Comparison of ENCODE assay signal across 15 mouse cellular contexts in genomic region chr7:131629562-131629961, GRCm38 (mm10).
A peak's percentile ranks its signal among the peaks of the same experiment; 100 is the strongest.
DNase-seq lines count a peak whose midpoint lies in the region; ATAC-seq and TF ChIP-seq lines count a peak whose summit lies in the region.
"Had no signal": no experiment of that assay in that cellular context is flagged by ENCODE, and none has a peak within 500 bp of the region (broad histone marks: within the 10 kb centered on the region; RNA-seq: fewer than 3 reads in every experiment).

No protein-coding gene starts in this region.

- H3K36me3 ChIP-seq in hindbrain, embryonic 13.5 days = no peaks in the 10 kb centered on the region
- no peaks in the 10 kb centered on the region for H3K36me3 ChIP-seq in hindbrain, embryonic 16.5 days (ENCODE audit: control insufficient read depth, insufficient read depth, low read length)
- H3K36me3 ChIP-seq in midbrain, embryonic 14.5 days (ENCODE audit: control insufficient read depth, insufficient read depth, low read length) = no peaks in the 10 kb centered on the region
- no peaks in the 10 kb centered on the region for H3K36me3 ChIP-seq in midbrain, embryonic 11.5 days (ENCODE audit: control insufficient read depth, insufficient read depth, low read length)
- H3K36me3 ChIP-seq in forebrain, embryonic 14.5 days (ENCODE audit: control insufficient read depth, insufficient read depth, low read length) = no peaks in the 10 kb centered on the region
- no peaks in the 10 kb centered on the region for H3K36me3 ChIP-seq in forebrain, postnatal 0 days (ENCODE audit: insufficient read depth)
- no peaks in the 10 kb centered on the region for H3K36me3 ChIP-seq in thymus, adult 2 months (ENCODE audit: control insufficient read depth, insufficient read depth, low read length)
- H3K36me3 ChIP-seq: heart, embryonic 13.5 days had no signal

- TF ChIP-seq POLR2A in thymus, adult 2 months (IDR thresholded peaks at IDR 0.05; ENCODE audit: control insufficient read depth, extremely low read depth, insufficient read depth, low read length, poor library complexity) = no peak

- H3K9me3 ChIP-seq in hindbrain, embryonic 13.5 days = no peaks in the 10 kb centered on the region
- H3K9me3 ChIP-seq in hindbrain, embryonic 16.5 days (ENCODE audit: control insufficient read depth, low read length) = no peaks in the 10 kb centered on the region
- no peaks in the 10 kb centered on the region for H3K9me3 ChIP-seq in midbrain, embryonic 14.5 days (ENCODE audit: control insufficient read depth, low read length)
- no peaks in the 10 kb centered on the region for H3K9me3 ChIP-seq in midbrain, embryonic 11.5 days (ENCODE audit: control insufficient read depth, low read length)
- H3K9me3 ChIP-seq in forebrain, embryonic 14.5 days (replicated peaks; ENCODE audit: control insufficient read depth, low read length) = no peaks in the 10 kb centered on the region
- no peaks in the 10 kb centered on the region for H3K9me3 ChIP-seq in forebrain, postnatal 0 days (ENCODE audit: low read length)
- H3K9me3 ChIP-seq: heart, embryonic 13.5 days had no signal

- H3K27me3 ChIP-seq in hindbrain, embryonic 13.5 days = no peaks in the 10 kb centered on the region
- no peaks in the 10 kb centered on the region for H3K27me3 ChIP-seq in hindbrain, embryonic 16.5 days (replicated peaks; ENCODE audit: control insufficient read depth, insufficient read depth, low read length)
- no peaks in the 10 kb centered on the region for H3K27me3 ChIP-seq in midbrain, embryonic 14.5 days (ENCODE audit: control insufficient read depth, insufficient read depth, low read length)
- no peaks in the 10 kb centered on the region; the same call in 1 of the 2 replicates for H3K27me3 ChIP-seq in midbrain, embryonic 11.5 days (ENCODE audit: control insufficient read depth, insufficient read depth, low read length)
- H3K27me3 ChIP-seq in forebrain, embryonic 14.5 days (replicated peaks; ENCODE audit: control insufficient read depth, insufficient read depth, low read length) = peaks cover 11% of the 10 kb centered on the region; the same call in 1 of the 2 replicates
- H3K27me3 ChIP-seq in forebrain, postnatal 0 days (ENCODE audit: insufficient read depth, low read length) = no peaks in the 10 kb centered on the region; the same call in 1 of the 2 replicates
- no peaks in the 10 kb centered on the region for H3K27me3 ChIP-seq in thymus, adult 2 months (ENCODE audit: control insufficient read depth, insufficient read depth, low read length)
- H3K27me3 ChIP-seq: heart, embryonic 13.5 days had no signal

- TF ChIP-seq CTCF in forebrain, postnatal 0 days (IDR thresholded peaks at IDR 0.05; ENCODE audit: low read depth) = no peak
- TF ChIP-seq CTCF in thymus, adult 2 months (IDR thresholded peaks at IDR 0.05; ENCODE audit: borderline replicate concordance, control insufficient read depth, extremely low read depth, insufficient read depth, low read length, poor library complexity) = no peak

- ATAC-seq in hindbrain, embryonic 13.5 days (ENCODE audit: low FRiP score) = no peak
- no peak for ATAC-seq in hindbrain, embryonic 16.5 days
- ATAC-seq in midbrain, embryonic 14.5 days (ENCODE audit: low FRiP score, low TSS enrichment) = no peak
- ATAC-seq in midbrain, embryonic 11.5 days (ENCODE audit: low FRiP score) = no peak
- peak; percentile 59 for ATAC-seq in forebrain, embryonic 14.5 days
- ATAC-seq in forebrain, postnatal 0 days = peak; percentile 50; the same call in 1 of the 2 replicates
- ATAC-seq: intestine, embryonic 16.5 days had no signal

- no peak overlapping the region for H3K4me2 ChIP-seq in hindbrain, embryonic 13.5 days
- H3K4me2 ChIP-seq in hindbrain, embryonic 16.5 days (ENCODE audit: low read length) = no peak overlapping the region
- H3K4me2 ChIP-seq in midbrain, embryonic 14.5 days (ENCODE audit: low read length) = no peak overlapping the region
- no peak overlapping the region for H3K4me2 ChIP-seq in midbrain, embryonic 11.5 days
- H3K4me2 ChIP-seq in forebrain, embryonic 14.5 days (ENCODE audit: low read length) = no peak overlapping the region
- H3K4me2 ChIP-seq in forebrain, postnatal 0 days (ENCODE audit: low read depth) = no peak overlapping the region
- H3K4me2 ChIP-seq: heart, embryonic 13.5 days had no signal

- peak overlapping the region; percentile 6; the same call in 1 of the 2 replicates for H3K27ac ChIP-seq in hindbrain, embryonic 13.5 days
- no peak overlapping the region for H3K27ac ChIP-seq in hindbrain, embryonic 16.5 days (ENCODE audit: low read depth, low read length)
- H3K27ac ChIP-seq in midbrain, embryonic 14.5 days (replicated peaks; ENCODE audit: low read depth, low read length) = no peak overlapping the region
- no peak overlapping the region for H3K27ac ChIP-seq in midbrain, embryonic 11.5 days (ENCODE audit: low read depth, low read length)
- peak overlapping the region; percentile 60; the same call in 1 of the 2 replicates for H3K27ac ChIP-seq in forebrain, embryonic 14.5 days (ENCODE audit: low read depth, low read length)
- no peak overlapping the region for H3K27ac ChIP-seq in forebrain, postnatal 0 days (ENCODE audit: low read depth, low read length)
- H3K27ac ChIP-seq in thymus, adult 2 months (ENCODE audit: control insufficient read depth, insufficient read depth, low read length) = no peak overlapping the region
- H3K27ac ChIP-seq: heart, embryonic 13.5 days had no signal

- 58% methylated on average over 8 of the region's 8 CpGs for WGBS in hindbrain, embryonic 13.5 days
- 44% methylated on average over 8 of the region's 8 CpGs for WGBS in hindbrain, embryonic 16.5 days
- WGBS in midbrain, embryonic 14.5 days = 63% methylated on average over 8 of the region's 8 CpGs
- 86% methylated on average over 8 of the region's 8 CpGs for WGBS in midbrain, embryonic 11.5 days
- WGBS in forebrain, embryonic 14.5 days = 27% methylated on average over 8 of the region's 8 CpGs
- 26% methylated on average over 8 of the region's 8 CpGs for WGBS in forebrain, postnatal 0 days
- whole genome bisulfite sequencing in thymus, adult 2 months = 62% methylated on average over 8 of the region's 8 CpGs

- H3K4me3 ChIP-seq in hindbrain, embryonic 13.5 days = no peak overlapping the region
- H3K4me3 ChIP-seq in hindbrain, embryonic 16.5 days (ENCODE audit: low read length) = no peak overlapping the region
- H3K4me3 ChIP-seq in midbrain, embryonic 14.5 days (replicated peaks; ENCODE audit: low read depth, low read length) = no peak overlapping the region
- H3K4me3 ChIP-seq in midbrain, embryonic 11.5 days (ENCODE audit: low read depth, low read length) = no peak overlapping the region
- H3K4me3 ChIP-seq in forebrain, embryonic 14.5 days (ENCODE audit: low read depth, low read length) = no peak overlapping the region
- H3K4me3 ChIP-seq in forebrain, postnatal 0 days (ENCODE audit: low read depth, low read length) = no peak overlapping the region
- H3K4me3 ChIP-seq in thymus, adult 2 months (ENCODE audit: control insufficient read depth, insufficient read depth, low read length) = no peak overlapping the region
- H3K4me3 ChIP-seq: heart, embryonic 13.5 days had no signal

- DNase-seq in midbrain, embryonic 14.5 days = peak; percentile 32
- DNase-seq in midbrain, embryonic 11.5 days (ENCODE audit: low spot score, missing footprints) = no peak
- DNase-seq in forebrain, embryonic 14.5 days (ENCODE audit: low spot score) = peak; percentile 80
- DNase-seq in forebrain, postnatal 0 days = no peak
- no peak for DNase-seq in thymus, adult 2 months
- no peak for DNase-seq in thymus, postnatal 0 days (ENCODE audit: low spot score)
- DNase-seq: adrenal gland, adult 8-10 months; adrenal gland, postnatal 36 days; gastrocnemius, postnatal 36 days; heart, postnatal 36 days; kidney, adult 2 months had no signal

- H3K4me1 ChIP-seq in hindbrain, embryonic 13.5 days (replicated peaks) = peaks cover 21% of the 10 kb centered on the region
- peaks cover 10% of the 10 kb centered on the region; the same call in 1 of the 2 replicates for H3K4me1 ChIP-seq in hindbrain, embryonic 16.5 days (ENCODE audit: control insufficient read depth, insufficient read depth, low read depth, low read length)
- 0 out of 2 replicates have a peak, but pooled peaks cover 4% of the 10 kb centered on the region for H3K4me1 ChIP-seq in midbrain, embryonic 14.5 days (ENCODE audit: control insufficient read depth, insufficient read depth, low read length)
- H3K4me1 ChIP-seq in midbrain, embryonic 11.5 days (ENCODE audit: control insufficient read depth, insufficient read depth, low read length) = no peaks in the 10 kb centered on the region
- H3K4me1 ChIP-seq in forebrain, embryonic 14.5 days (ENCODE audit: control insufficient read depth, insufficient read depth, low read length) = peaks cover 4% of the 10 kb centered on the region; the same call in 1 of the 2 replicates
- H3K4me1 ChIP-seq in forebrain, postnatal 0 days (ENCODE audit: insufficient read depth) = no peaks in the 10 kb centered on the region
- H3K4me1 ChIP-seq in thymus, adult 2 months (replicated peaks; ENCODE audit: control insufficient read depth, insufficient read depth, low read length) = no peaks in the 10 kb centered on the region
- H3K4me1 ChIP-seq: heart, embryonic 13.5 days had no signal

- H3K9ac ChIP-seq in hindbrain, embryonic 13.5 days = no peak overlapping the region
- H3K9ac ChIP-seq in hindbrain, embryonic 16.5 days (ENCODE audit: low read depth, low read length) = no peak overlapping the region
- H3K9ac ChIP-seq in midbrain, embryonic 14.5 days (replicated peaks; ENCODE audit: low read length) = no peak overlapping the region
- no peak overlapping the region for H3K9ac ChIP-seq in midbrain, embryonic 11.5 days (ENCODE audit: low read length)
- no peak overlapping the region for H3K9ac ChIP-seq in forebrain, embryonic 14.5 days (ENCODE audit: low read length)
- H3K9ac ChIP-seq in forebrain, postnatal 0 days = no peak overlapping the region
- H3K9ac ChIP-seq: heart, embryonic 13.5 days had no signal

Comparison
In these comparisons a context has a peak if more than half of its experiments do, and no peak if none do; other contexts are left out.
1. H3K27ac ChIP-seq: peak in hindbrain, embryonic 13.5 days (single experiment) and forebrain, embryonic 14.5 days (single experiment); none in hindbrain, embryonic 16.5 days (single experiment), midbrain, embryonic 14.5 days (single experiment), midbrain, embryonic 11.5 days (single experiment), forebrain, postnatal 0 days (single experiment) and thymus, adult 2 months (single experiment).
2. DNase-seq: peak in midbrain, embryonic 14.5 days (single experiment) and forebrain, embryonic 14.5 days (single experiment); none in midbrain, embryonic 11.5 days (single experiment), forebrain, postnatal 0 days (single experiment), thymus, adult 2 months (single experiment) and thymus, postnatal 0 days (single experiment).
3. ATAC-seq: peak in forebrain, embryonic 14.5 days (single experiment) and forebrain, postnatal 0 days (single experiment); none in hindbrain, embryonic 13.5 days (single experiment), hindbrain, embryonic 16.5 days (single experiment), midbrain, embryonic 14.5 days (single experiment) and midbrain, embryonic 11.5 days (single experiment).